Mouse (Mus musculus) gastrocnemius, postnatal 4 days (tissue): ENCODE results near the gene H2-M10.1. TPM values are rescaled to one million over a fixed set of nuclear protein-coding genes. Genes with fewer than 3 reads are reported as not detected.
"Not testable (repeated sequence)": the region's sequence is repeated elsewhere in the genome, so short reads cannot be mapped to it uniquely, and the experiment has no call there.

Source experiments
- DNase-seq, 2 experiments: peaks; one replicate each; pipeline ENCODE4 v3.0.0; 2021 to 2022; ENCODE audit warnings: low spot score in 2 of 2, mixed read lengths in 2 of 2
- long read RNA-seq, 2 experiments: library from polyadenylated mRNA; stranded (forward); transcript quantifications; one replicate each; pipeline ENCODE4 v2.0.0; 2021
- total RNA-seq, 2 experiments: library from RNA; stranded (reverse); gene quantifications; 2 replicates each; pipeline ENCODE4 v1.2.3; 2021

H2-M10.1 gene
- total RNA-seq: not detected
- long read RNA-seq, experiment 1: 0 reads
- long read RNA-seq, experiment 2: 0 reads

DNA sequence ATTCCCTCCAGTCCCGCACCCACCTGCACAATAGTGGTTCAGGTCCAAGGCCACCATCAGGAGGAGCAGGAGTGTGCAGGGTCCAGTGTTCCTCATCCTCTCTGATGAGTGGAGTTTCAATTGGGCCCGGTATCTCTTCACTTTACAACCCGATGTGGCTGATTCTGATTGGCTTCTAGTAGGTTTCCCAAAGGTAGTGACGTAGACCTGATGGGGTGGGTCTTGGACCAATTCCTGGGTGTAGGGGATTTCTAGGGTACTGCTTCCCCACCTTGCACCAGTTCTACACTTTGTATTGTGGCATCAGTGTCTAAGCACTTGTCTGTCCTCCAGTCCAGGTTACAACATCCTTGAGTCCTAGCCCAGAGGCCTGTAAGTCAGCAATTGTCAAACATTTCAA is at the start of gene H2-M10.1:
TSS of gene H2-M10.1 (minus strand) at position 101 of the 400 bp plus-strand sequence.
- no peak for DNase-seq

- not testable (repeated sequence) for DNase-seq
Measured at GRCm38 (mm10) chr17:36368317-36368716, 42.4 kb upstream of the H2-M10.1 start, which contains the start of gene H2-M10.3. H2-M10.3 (minus strand) TSS chr17:36368417.

GRCm38 (mm10) chr17:36362404-36362803 is 36.4 kb upstream of the H2-M10.1 start:
- not testable (repeated sequence) for DNase-seq

- DNase-seq: peak in 1 of 2 experiments; percentile 21
Measured at GRCm38 (mm10) chr17:36357512-36357911, 31.6 kb upstream of the H2-M10.1 start.

- no peak for DNase-seq
Measured at GRCm38 (mm10) chr17:36355763-36356162, 29.8 kb upstream of the H2-M10.1 start.

GRCm38 (mm10) chr17:36355343-36355742 is 29.4 kb upstream of the H2-M10.1 start:
- peak in 1 of 2 experiments; percentile 58 for DNase-seq

DNA sequence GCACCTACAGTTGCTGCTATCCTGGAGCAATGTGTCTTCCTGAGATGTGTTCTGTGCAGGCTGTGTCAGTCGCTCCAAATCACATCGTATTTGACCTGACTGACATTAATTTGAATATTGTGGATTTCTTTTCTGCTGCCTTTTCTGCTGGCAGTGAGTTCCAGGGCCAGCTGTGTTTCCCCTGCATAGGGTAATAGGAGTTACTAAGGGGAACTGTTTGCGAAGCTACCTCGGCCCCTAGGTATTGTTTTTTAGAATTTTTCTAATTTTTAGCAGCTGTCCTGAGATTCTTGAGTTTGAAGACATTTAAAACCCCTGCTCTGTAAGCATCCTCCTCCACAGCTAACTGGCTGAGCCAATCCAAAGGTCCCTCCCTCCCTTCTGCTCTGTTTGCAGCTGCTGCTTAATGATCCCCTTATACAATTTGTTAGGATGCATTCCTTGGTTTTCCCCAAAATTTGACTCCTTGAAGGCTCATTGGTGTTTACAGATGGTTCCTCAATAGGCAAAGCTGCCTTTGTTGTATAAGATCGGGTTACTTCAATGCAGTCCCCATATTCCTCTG is 10.2 kb downstream of the H2-M10.1 start:
- DNase-seq: no peak

DNA sequence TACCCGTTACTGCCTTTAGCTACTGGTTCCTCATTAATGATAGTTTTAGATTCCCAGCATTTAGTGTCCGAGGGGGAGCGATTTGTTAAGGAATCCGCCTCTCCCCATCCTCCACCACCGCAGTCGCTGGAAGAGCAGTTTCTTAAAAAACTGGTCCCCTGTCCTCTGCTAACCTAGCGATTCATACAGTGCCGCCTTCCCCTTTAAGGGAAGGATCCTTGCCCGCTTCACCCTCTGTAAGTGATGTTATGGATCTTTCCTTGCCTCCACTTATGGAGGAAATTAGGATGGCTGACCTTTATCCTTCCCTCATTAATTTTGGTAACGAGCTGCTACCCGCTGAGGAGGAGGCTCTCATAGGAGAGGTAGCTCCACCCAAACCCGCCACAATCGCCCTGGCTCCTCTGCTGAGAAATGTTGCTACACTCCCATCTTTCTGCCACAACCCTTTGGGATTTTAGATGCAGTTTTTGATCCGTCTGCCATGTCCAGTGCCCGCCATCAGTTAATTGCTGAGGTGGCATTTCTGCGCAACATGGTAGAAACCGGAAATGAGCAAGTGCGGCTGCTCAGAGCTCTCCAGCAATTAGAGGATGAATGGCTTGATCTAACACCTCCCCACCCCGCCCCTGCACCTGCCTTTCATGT is 10.8 kb downstream of the H2-M10.1 start:
- peak in 1 of 2 experiments; percentile 13 for DNase-seq

DNA sequence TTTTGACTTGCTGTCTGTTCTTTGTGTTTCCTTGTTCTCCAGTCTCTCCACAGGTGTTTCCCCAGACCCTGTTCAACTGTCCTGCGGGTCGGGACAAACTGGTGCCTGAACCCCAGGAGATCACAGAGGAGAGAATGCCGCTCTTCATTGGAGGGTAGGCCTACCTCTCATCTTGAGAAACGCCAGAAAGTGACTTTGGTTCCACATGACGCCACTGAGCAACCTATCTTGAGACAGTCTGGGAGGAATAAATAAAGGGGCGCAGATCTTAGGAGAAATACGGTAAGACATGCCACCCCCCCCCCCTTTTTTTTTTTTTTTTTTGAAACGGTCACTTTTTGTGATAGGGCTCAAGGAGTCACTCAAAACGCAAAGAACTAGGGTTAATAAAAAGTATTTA is 11.4 kb downstream of the H2-M10.1 start:
- DNase-seq: no peak

DNA sequence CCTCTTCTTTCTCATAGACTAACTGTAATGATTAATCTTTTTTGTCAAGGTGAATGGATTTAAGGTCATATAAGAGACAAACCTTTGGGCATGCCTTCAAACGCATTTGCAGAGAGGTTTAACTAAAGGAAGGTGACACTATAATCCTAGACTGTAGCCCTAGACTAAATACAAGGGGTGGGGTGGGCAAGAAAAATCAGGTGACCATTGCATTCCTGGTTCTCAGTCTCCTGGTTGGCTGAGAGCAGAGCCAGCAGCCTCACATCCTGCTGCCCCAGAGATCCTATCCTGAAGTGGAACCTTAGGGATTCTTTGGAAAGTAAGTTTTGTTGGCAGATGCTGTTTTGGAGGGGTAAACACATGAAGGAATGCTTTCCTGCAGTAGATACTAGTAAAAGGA is 16.7 kb downstream of the H2-M10.1 start:
- DNase-seq: no peak

DNA sequence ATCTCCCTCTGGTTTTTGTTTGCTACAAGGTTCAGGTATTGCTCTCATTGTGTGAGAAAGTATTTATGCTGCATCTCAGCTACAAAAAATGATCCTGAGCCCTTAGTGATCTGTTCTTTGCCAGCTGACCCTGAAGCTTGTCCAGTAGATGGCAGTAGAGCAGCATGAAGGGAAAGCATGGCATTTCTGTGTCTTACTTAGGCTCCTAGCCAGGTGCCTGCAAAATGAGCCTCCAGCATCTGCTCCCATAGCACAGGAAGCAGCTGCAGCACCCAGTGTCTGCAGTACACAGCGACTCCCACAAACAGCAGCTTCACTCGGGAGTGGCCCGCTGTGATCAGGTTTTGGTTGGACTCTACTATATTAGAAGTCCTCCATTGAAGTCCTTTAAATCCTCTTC is 17.1 kb downstream of the H2-M10.1 start:
- DNase-seq: peak; percentile 23 to 69

DNA sequence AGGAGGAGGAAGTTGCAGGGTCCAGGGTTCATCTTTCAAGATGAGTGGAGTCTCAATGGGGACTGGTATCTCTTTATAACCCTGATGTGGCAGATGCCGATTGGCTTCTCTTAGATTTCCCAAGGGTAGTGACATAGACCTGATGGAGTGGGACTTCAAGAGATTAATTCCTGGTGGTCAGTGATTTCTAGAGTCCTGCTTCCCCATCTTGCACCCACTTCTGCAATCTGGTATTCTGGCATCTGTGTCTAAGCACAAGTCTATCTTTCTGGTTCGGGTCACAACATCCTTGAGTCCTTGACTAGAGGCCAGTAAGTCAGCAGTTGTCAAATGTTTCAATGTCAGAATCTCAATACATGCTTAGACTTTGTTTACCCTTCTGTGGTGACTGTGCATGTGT is 39.6 kb downstream of the H2-M10.1 start, which contains the start of gene H2-M10.2:
TSS of gene H2-M10.2 (minus strand) at position 101 of the 400 bp plus-strand sequence.
- DNase-seq: no peak

- no peak for DNase-seq
Measured at GRCm38 (mm10) chr17:36281521-36282245, 44.3 kb downstream of the H2-M10.1 start.

DNA sequence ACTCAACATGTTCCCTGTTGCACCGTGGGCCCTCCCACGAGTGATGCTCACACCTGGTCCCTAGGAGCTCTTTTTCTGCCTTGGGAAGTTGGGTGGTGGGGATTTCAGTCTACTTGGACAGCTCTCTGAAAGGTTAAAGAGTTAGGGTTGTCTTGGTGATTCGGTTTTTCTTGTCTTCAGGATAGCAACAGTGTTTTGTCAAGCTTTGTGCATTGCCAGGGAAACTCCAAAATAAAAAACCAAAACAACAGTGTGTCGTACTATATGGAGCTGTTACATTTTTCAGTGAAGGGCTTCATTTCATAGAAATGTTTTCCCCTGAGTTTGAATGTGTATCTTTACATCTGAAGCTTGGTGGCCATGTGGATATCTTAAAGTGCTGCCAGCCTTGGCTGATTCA is 51.2 kb downstream of the H2-M10.1 start:
- DNase-seq: no peak

DNA sequence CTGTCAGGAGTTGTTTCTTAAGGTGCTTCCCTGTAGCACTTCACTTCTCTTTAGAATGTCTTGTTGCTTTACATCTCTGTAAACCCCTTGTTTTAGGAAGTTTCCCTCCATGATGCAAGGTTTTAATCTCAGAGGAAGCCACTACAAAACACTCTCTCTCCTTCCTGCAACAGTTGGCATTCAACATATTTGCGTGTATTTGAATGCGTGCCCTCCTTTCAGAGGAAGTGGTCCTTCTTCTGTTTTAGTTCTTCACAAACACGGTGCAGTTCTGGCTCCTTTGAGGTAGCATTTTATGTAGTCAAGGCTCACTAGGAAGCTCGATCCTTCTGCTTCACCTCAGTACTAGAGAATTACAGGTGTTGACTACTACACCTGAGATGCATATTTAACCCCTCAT is 52.2 kb downstream of the H2-M10.1 start:
- no peak for DNase-seq

Other genes with a start within 250 kb of the H2-M10.1 start
- not detected for gene Gm19684, start 204.5 kb downstream of the H2-M10.1 start, total RNA-seq
- gene Gm7030, start 196.7 kb downstream of the H2-M10.1 start, total RNA-seq: not detected
- not detected for gene Gm8909, start 157.6 kb downstream of the H2-M10.1 start, total RNA-seq
- under 1 TPM; 0.18 to 0.27 TPM for gene H2-T3, start 135.9 kb downstream of the H2-M10.1 start, total RNA-seq
- 10 to 100 TPM; 24.2 to 26.7 TPM for gene Rpp21, start 68.1 kb downstream of the H2-M10.1 start, total RNA-seq
- gene Trim39, start 53.9 kb downstream of the H2-M10.1 start, total RNA-seq: 1 to 10 TPM; 6.2 to 9.9 TPM
- gene H2-M10.2, start 39.7 kb downstream of the H2-M10.1 start, total RNA-seq: not detected
- not detected for gene H2-M10.3, start 42.3 kb upstream of the H2-M10.1 start, total RNA-seq
- gene H2-M10.4, start 136.2 kb upstream of the H2-M10.1 start, total RNA-seq: not detected
- not detected for gene H2-M11, start 220.9 kb upstream of the H2-M10.1 start, total RNA-seq